Mouse (Mus musculus) limb, embryonic 14.5 days (tissue): ENCODE measurements around the gene Efcab14. TPM values are rescaled to one million over a fixed set of nuclear protein-coding genes. Genes with fewer than 3 reads are reported as not detected.

Experiments used
- ATAC-seq: fragments of 200-750 bp; cut with Nextera tagmentation; 2 replicates; pipeline ENCODE4 v1.8.0; 2017; ENCODE audit warnings: low read depth, moderate number of reproducible peaks, moderate TSS enrichment; ENCODE audit not compliant: low FRiP score
- DNase-seq: peaks from one replicate; pipeline ENCODE4 v3.0.0-alpha.2; 2015; ENCODE audit warnings: low spot score
- H3K27ac ChIP-seq: fragments of 300-500 bp; sonication (generic); replicated peaks from 2 replicates; pipeline ENCODE4 v1.5.1; 2014; ENCODE audit warnings: low read depth, mild to moderate bottlenecking, low read length, moderate library complexity, mixed read lengths
- H3K27me3 ChIP-seq: fragments of 300-500 bp; sonication (generic); 2 replicates; pipeline ENCODE4 v1.6.1; 2014; ENCODE audit warnings: low read length, mixed read lengths; ENCODE audit not compliant: control insufficient read depth, insufficient read depth
- H3K36me3 ChIP-seq: fragments of 300-500 bp; sonication (generic); 2 replicates; pipeline ENCODE4 v1.6.1; 2014; ENCODE audit warnings: mild to moderate bottlenecking, low read length, moderate library complexity, mixed read lengths; ENCODE audit not compliant: control insufficient read depth, insufficient read depth
- H3K4me1 ChIP-seq: fragments of 300-500 bp; sonication (generic); 2 replicates; pipeline ENCODE4 v1.6.1; 2014; ENCODE audit warnings: antibody characterized with exemption, low read length, mixed read lengths; ENCODE audit not compliant: control insufficient read depth, insufficient read depth
- H3K4me2 ChIP-seq: fragments of 300-500 bp; sonication (generic); replicated peaks from 2 replicates; pipeline ENCODE4 v1.6.1; 2014; ENCODE audit warnings: low read depth, mild to moderate bottlenecking, low read length, moderate library complexity; ENCODE audit not compliant: severe bottlenecking
- H3K4me3 ChIP-seq: fragments of 300-500 bp; sonication (generic); replicated peaks from 2 replicates; pipeline ENCODE4 v1.5.1; 2014; ENCODE audit warnings: low read length
- H3K9ac ChIP-seq: fragments of 300-500 bp; sonication (generic); 2 replicates; pipeline ENCODE4 v1.6.1; 2014; ENCODE audit warnings: mild to moderate bottlenecking, low read depth, low read length, moderate library complexity; ENCODE audit not compliant: severe bottlenecking
- H3K9me3 ChIP-seq: fragments of 300-500 bp; sonication (generic); 2 replicates; pipeline ENCODE4 v1.6.1; 2016; ENCODE audit warnings: low read length; ENCODE audit not compliant: control insufficient read depth
- POLR2A ChIP-seq: fragments of 200-500 bp; IDR thresholded peaks from 2 replicates; pipeline ENCODE4 v1.8.0; 2012; ENCODE audit warnings: inconsistent platforms, mild to moderate bottlenecking, moderate library complexity, borderline replicate concordance; ENCODE audit not compliant: insufficient read depth, insufficient read length; ENCODE audit errors: extremely low read depth
- WGBS: fragments of 180-500 bp; shearing (Covaris S2); extraction: QIAGEN DNeasy Blood & Tissue Kit; methylation state at CpG from one replicate; pipeline ENCODE4 v1.1.7; 2014; 5-methylcytosine and 5-hydroxymethylcytosine counted together
- polyA plus RNA-seq, 2 experiments: library from polyadenylated mRNA; depleted of rRNA in 1 of 2; stranded (reverse) in 1 of 2; unstranded in 1 of 2; fragments of >200 nt; fragmentation: Nextera tagmentation in 1 of 2; extraction: Ambion mirVana in 1 of 2; gene quantifications; 2 replicates each; pipeline versions ENCODE4 v1.2.1 to v1.2.3; 2012 to 2014

Efcab14 gene
- polyA plus RNA-seq, 2 experiments = 24.8 to 35.2 TPM

DNA sequence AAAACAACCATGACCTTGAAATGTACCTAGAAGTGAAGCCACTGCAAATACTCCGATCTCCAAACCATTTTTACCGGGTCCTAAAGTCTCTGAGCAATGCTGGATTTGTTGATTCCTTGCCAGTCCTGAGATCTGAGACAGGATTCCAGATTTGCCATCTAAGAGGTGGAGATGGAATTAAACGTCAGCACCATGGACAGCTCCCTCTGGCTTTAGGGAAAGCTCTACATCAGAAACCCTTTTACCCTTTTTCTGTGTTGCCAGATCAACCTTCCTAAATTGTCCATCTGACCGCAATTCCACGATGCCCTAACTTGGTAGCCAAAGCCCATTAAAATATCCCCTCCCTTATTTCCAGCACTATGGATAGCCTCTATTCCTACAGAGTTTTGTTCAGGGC, 8.8 kb upstream of the Efcab14 start:
- Histone ChIP-seq H3K4me2 (no peak overlapping the region), H3K4me1 (no peaks in the 10 kb centered on the region), H3K9ac (no peak overlapping the region), H3K4me3 (no peak overlapping the region), H3K27ac (no peak overlapping the region), H3K36me3 (no peaks in the 10 kb centered on the region), H3K27me3 (no peaks in the 10 kb centered on the region), H3K9me3 (no peaks in the 10 kb centered on the region)
- ATAC-seq (no peak), DNase-seq (peak; percentile 86)
- 13% methylated on average over 5 of the region's 5 CpGs for WGBS
- TF ChIP-seq POLR2A = no peak

DNA sequence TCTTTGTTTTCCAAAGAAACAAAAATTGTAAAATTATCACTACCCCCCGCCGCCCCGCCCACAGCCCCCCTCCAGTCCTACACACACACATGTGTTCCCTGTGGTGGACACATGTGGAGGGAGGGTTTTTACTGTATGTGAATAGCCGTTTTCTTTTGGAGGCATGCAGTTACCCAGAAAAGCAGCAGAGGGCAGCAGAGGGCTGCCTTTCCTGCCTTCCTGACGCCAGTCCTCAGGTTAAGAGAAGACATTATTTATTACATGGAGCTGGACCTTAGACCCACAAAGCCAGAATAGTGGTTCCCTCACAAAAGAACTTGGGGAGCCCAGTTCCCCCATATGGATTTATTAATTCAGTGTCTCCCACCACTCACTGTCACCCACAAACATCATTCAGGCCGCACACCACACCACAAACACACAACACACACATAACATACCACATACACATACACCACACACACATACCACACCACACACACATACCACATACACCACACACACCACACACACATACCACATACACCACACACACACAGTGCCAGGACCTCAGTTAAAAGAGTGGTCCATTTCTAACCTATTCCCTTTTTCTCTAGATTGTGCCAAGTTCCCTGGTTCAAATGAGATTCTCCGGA, 5.8 kb upstream of the Efcab14 start:
- DNase-seq (peak; percentile 67), ATAC-seq (peak; percentile 65)
- 27% methylated on average over 7 of the region's 7 CpGs for WGBS
- Histone ChIP-seq H3K27me3 (no peaks in the 10 kb centered on the region), H3K9me3 (no peaks in the 10 kb centered on the region), H3K36me3 (no peaks in the 10 kb centered on the region), H3K9ac (no peak overlapping the region), H3K4me1 (no peaks in the 10 kb centered on the region), H3K4me3 (no peak overlapping the region), H3K4me2 (no peak overlapping the region), H3K27ac (no peak overlapping the region)
- no peak for TF ChIP-seq POLR2A

- WGBS = 68% methylated on average over 2 of the region's 3 CpGs
These were observed 5.2 kb upstream of the Efcab14 start for GRCm38 (mm10) chr4:115732223-115732818.

GRCm38 (mm10) chr4:115733746-115734145, 3.8 kb upstream of the Efcab14 start:
- ATAC-seq = no peak
- DNase-seq = no peak

More at GRCm38 (mm10) chr4:115732223-115732818, 5.2 kb upstream of the Efcab14 start:
- TF ChIP-seq POLR2A = no peak
- Histone ChIP-seq H3K36me3 (no peaks in the 10 kb centered on the region), H3K4me2 (no peak overlapping the region), H3K27ac (no peak overlapping the region), H3K27me3 (no peaks in the 10 kb centered on the region), H3K4me3 (no peak overlapping the region), H3K9me3 (no peaks in the 10 kb centered on the region), H3K4me1 (no peaks in the 10 kb centered on the region), H3K9ac (no peak overlapping the region)
- no peak for DNase-seq
- no peak for ATAC-seq

GRCm38 (mm10) chr4:115734867-115735266, 2.7 kb upstream of the Efcab14 start:
- DNase-seq = no peak
- H3K4me3 ChIP-seq = no peak overlapping the region
- ATAC-seq = no peak
- H3K36me3 ChIP-seq = no peaks in the 10 kb centered on the region
- H3K4me2 ChIP-seq = no peak overlapping the region
- no peaks in the 10 kb centered on the region for H3K9me3 ChIP-seq
- H3K27ac ChIP-seq = no peak overlapping the region
- no peak overlapping the region for H3K9ac ChIP-seq
- H3K27me3 ChIP-seq = no peaks in the 10 kb centered on the region
- H3K4me1 ChIP-seq = peaks cover 15% of the 10 kb centered on the region
- no peak for TF ChIP-seq POLR2A
- WGBS = 66% methylated on average over 4 of the region's 4 CpGs

More at GRCm38 (mm10) chr4:115733746-115734145, 3.8 kb upstream of the Efcab14 start:
- Histone ChIP-seq H3K9ac (no peak overlapping the region), H3K9me3 (no peaks in the 10 kb centered on the region), H3K4me1 (peaks cover 6% of the 10 kb centered on the region), H3K27me3 (no peaks in the 10 kb centered on the region), H3K4me3 (no peak overlapping the region), H3K36me3 (no peaks in the 10 kb centered on the region), H3K4me2 (no peak overlapping the region), H3K27ac (no peak overlapping the region)
- no peak for TF ChIP-seq POLR2A
- 66% methylated on average over 5 of the region's 5 CpGs for WGBS
